Mouse (Mus musculus) E14TG2a.4 (cell line): ENCODE data around the gene Arl13a.

Experiments
- CTCF ChIP-seq: conservative IDR thresholded peaks from 2 replicates; pipeline ENCODE4 v1.5.1; 2014; ENCODE audit warnings: low read length
- NANOG ChIP-seq: IDR thresholded peaks from 2 replicates; pipeline ENCODE4 v1.6.1; 2014; ENCODE audit warnings: borderline replicate concordance, low read length, mixed read lengths

GRCm38 (mm10) chrX:134208491-134208890, 21.2 kb downstream of the Arl13a start:
- TF ChIP-seq CTCF (no peak), NANOG (no peak)
